Mouse (Mus musculus) layer of hippocampus, postnatal 25 days (tissue): ENCODE measurements at regions not wholly inside any gene's neighbourhood (a gene's known extent, or its start where the extent isn't known, plus 50 kb on each side); places are given as distances from the start of the nearest gene placed in this dataset.

Experiments
- DNase-seq, 2 experiments: peaks; one replicate each; pipeline ENCODE4 v3.0.0; 2022; ENCODE audit warnings: mixed read lengths in 2 of 2, low spot score in 1 of 2; ENCODE audit errors: extremely low spot score in 1 of 2

GRCm38 (mm10) chr1:13424524-13424923 lies 2010.6 kb downstream of the A830018L16Rik start:
- DNase-seq = no peak

DNA sequence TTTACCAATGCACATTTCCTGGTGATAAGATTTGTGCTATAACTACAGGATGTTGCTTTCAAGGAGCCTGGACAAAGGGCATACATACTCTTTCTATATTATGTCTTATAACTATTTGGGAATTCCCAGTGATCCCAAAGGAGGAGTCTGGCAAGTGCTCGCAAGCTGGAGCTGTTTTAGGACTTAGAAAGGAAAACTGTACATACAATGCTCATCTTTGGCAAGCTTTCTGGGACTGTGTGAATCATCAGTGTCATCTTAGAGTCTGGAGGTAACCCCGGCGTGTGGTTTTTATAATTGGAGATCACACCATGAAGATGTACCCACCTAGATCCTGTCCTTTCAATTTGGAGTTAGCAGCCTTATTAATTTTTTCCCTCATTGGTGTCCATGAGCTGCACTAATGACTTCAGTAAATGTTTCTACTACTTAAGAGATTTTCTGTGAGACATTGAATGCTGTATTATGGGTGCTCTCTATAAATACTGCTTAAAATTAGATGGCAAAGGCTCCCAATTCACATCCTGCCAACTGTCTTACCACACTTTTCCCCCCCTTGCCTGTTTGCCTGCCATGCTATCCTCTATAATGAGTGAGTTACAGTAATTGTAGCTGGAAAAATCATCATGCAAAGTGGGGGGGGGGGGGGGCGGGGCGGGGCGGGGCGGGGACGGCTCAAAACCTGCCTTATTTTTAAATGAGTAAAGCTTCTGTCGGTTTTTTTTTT lies 2011.9 kb downstream of the A830018L16Rik start:
- DNase-seq = no peak

DNA sequence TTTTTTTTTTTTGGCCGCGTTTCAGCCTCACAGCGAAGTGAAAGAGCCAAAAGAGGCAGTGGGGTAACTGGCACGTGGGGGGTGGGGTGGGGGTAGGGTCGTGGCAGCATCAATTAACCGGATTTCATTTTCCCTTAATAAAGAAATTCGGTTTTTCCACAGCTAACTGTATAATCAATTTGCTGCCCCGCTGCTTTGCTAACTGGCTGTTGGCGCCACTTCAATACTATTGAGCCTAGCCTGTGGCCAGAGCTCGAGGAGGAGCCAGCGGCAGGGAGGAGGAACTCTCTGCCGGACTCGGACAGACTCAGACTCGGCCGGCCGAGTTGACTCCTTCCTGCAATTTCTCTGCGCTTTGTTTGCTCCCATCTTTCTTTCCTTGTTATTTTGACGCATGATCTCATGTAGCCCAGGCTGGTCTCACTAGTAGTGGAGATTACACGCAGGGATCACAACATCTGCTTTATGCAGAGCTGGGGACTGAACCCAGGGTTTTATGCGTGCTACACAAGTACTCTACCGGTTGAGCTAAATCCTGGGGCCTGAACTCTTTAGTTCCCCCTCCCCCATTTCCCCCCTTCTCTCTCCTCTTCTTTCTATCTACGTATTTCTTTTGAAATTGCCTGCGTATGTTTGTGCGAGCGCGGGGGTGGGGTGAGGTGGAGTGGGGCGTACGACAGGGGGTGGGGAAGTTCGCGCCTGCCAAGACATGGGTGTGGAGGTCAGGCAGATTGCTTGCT lies 2012.6 kb downstream of the A830018L16Rik start:
- DNase-seq = peak; percentile 19 to 33

DNA sequence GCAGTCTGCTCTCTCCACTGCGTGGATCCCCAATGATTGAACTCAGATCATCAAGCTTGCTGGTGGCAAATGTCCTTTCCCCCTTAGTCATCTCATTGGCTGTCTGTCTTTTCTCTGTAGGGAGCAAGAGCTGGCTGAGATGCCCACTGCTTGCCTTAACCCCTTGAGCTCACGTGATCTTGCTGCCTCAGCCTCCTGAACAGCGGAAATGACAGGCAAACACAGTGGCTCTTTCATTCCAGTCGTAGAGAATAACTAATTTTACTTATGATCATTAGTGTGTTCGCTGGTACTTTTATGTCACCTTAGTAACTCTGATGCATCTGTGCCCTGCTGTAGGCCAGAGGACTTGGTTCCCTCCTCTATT lies 2013.1 kb downstream of the A830018L16Rik start:
- no peak for DNase-seq

DNA sequence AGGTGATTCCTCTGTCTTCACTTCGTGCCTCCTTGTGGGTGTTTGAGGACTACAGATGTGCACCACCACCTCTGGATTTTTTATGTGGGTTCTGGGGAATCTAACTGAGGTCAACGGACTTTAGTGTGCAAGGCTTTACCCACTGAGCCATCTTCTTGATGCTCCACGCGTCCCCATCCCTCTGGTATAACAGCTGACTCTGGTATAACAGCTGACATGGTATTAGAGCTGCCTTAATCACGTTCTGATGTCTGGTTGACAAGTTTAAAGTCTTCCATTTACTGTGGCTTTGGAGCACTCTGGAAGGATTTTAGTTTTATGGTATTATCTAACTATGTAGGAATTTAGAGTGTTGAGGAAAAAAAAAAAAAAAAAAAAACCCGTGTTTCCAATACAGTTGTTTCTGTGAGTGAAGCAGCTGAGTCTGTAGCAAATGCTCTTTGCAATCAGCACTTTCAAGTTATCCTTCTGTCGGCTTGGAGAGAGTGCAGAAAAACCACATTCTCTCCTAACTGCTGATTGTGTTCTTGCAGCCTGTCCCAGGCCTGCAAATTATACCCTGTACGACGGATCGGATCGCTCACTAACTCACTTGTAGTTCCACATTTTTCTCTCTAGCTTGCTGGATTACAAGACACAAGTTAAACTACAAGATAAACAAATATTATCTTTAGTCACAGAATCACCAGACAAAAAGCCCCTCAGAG lies 2013.7 kb downstream of the A830018L16Rik start:
- no peak for DNase-seq

GRCm38 (mm10) chr1:13437747-13438394 lies 2024.0 kb downstream of the A830018L16Rik start:
- DNase-seq = no peak

- DNase-seq = no peak
These were observed 2028.5 kb downstream of the A830018L16Rik start for GRCm38 (mm10) chr1:13442366-13442765.

GRCm38 (mm10) chr1:13454534-13454933 lies 2040.6 kb downstream of the A830018L16Rik start:
- DNase-seq = no peak

- no peak for DNase-seq
These were observed 2041.7 kb downstream of the A830018L16Rik start for GRCm38 (mm10) chr1:13455572-13455971.

DNA sequence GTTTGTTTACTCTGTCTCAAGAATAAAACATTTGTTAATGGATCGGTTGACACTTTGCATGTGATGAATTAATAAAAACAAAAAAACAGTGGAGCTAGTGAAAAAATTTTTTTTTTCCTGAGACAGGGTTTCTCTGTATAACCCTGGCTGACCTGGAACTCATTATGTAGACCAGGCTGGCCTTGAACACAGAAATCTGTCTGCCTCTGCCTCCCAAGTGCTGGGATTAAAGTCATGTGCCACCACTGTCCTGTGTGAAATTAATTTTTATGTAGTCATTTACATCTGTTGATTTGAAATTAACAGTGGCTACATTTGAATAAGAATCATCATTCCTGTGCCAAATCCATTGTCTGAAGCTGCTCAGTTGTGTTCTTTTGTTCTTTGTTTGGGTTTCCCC lies 2050.4 kb downstream of the A830018L16Rik start:
- DNase-seq = no peak

DNA sequence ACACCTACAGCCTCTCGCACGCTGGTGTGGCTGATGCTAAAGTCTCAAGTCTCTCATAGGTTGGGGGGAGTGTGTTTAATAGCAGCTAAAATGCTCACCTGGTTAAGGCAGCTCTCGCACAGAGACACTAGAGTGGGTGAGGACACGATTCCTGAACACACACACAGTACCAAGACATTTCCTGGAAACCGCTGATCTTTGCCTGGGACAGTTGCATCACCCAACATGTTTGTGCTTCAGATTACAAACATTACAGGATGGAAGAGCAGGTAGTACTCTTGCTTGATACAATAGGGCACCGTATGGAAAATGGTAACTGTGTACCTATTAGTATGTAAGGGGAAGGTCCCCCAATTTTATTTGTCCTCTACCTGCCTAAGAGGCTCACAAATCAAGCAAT lies 2053.3 kb downstream of the A830018L16Rik start:
- DNase-seq = no peak

DNA sequence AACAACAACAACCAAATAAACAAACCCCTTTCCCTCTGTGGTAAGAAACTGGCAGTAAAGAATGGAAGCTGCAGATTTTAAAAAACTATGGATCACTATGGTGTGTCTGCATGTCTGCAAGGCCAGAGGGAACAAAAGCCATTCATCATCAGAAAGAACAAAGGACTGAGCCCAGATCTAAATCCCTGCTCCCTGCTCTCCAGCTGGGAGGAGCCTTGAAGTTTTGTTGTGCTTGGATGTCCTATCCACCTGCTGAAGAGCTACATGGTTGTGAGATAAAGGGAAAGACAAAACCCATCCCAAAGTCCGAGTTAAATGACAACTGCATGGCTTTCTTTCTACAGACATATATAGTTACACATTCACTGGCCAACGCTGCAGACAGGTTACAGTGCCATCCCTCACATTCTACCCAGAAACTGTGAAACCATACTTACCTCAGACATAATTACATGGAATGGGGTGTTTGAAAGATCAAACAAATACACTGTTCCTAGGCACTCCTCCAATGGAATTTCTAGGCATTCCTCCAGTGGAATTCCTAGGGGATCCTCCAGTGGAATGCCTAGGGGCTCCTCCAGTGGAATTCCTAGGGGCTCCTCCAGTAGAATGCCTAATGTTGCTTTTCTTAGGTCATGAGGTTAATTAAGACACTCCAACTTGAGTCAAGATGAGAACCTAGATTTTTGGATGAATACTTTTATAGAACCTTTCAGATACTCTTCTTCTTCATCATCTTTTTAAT lies 2054.2 kb downstream of the A830018L16Rik start:
- no peak for DNase-seq

- DNase-seq = no peak
These were observed 2081.0 kb downstream of the A830018L16Rik start for GRCm38 (mm10) chr1:13494727-13495404.

DNA sequence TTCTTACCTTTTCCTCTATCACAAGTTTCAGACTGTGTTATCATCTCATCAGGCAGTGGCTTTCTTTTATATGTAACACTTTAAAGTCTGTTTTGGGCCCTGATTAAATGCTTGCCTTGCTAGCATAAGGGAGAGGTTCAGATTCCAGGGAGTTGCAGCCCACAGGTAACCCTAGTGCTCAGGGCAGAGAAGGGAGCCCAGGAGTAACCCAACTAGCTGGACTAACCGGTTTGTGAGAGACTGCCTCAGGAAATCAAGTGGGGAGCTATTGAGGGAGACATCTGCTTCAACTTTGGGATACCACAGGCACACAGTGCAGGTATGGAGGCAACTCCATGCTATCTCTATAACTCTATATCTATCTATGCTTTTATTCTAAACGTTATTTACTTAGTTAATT lies 2082.5 kb downstream of the A830018L16Rik start:
- no peak for DNase-seq

DNA sequence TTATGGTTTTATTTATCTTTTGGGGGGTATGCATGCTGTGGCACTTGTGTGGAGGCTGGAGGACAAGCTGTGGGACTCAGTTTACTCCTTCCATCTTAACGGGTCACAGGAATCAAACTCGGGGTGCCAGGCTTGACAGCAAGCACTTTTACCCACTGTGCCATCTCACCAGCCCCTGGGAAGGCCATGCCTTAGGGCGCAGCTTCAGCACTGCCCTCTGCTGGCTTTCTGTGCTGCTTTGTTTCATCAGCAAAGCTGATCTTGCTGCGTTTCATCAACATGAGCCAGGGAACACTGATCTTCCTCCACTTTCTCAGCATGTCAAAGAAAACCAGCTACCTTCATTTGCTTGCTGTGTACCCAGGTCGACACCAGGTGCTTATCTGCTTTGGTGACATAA lies 2086.6 kb downstream of the A830018L16Rik start:
- peak; percentile 22 to 64 for DNase-seq

DNA sequence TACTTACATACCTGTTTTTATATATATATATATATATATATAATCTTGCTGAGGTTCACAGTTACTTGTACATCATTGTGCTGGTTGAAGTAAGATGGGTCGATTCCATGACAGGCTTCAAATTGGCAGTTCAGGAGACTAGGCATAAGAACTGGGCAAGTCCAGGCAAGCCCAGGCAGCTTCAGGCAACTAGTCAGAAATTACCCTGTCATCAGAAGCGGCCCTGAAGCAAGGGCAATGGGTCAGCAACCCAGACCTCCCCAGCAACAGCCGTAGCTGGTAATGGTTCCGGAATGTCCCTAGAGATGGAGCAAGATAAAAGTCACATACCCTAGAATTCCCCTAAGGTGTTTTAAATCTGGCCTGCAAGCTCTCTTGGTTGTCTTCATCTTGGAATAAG lies 2088.0 kb downstream of the A830018L16Rik start:
- DNase-seq = no peak

GRCm38 (mm10) chr1:13513761-13514160 lies 2099.9 kb downstream of the A830018L16Rik start:
- no peak for DNase-seq
